Mouse (Mus musculus): ENCODE results near the gene Def6.
"Not testable (repeated sequence)": the region's sequence is repeated elsewhere in the genome, so short reads cannot be mapped to it uniquely, and the experiment has no call there.

The Def6 gene

GRCm38 (mm10) chr17:28208314-28208612 is 685 bp downstream of the Def6 start:
- DNase-seq (ENCODE audit: low read depth, low spot score): no peak

- no peak for DNase-seq (ENCODE audit: low read depth, low spot score)
These were observed 2.0 kb downstream of the Def6 start for GRCm38 (mm10) chr17:28209457-28210110.

- DNase-seq (ENCODE audit: low read depth, low spot score): no peak
These were observed 4.4 kb downstream of the Def6 start for GRCm38 (mm10) chr17:28211921-28212341.

GRCm38 (mm10) chr17:28212391-28212790 is 4.8 kb downstream of the Def6 start:
- DNase-seq (ENCODE audit: low read depth, low spot score): no peak

- DNase-seq (ENCODE audit: low read depth, low spot score): no peak
These were observed 5.7 kb downstream of the Def6 start for GRCm38 (mm10) chr17:28213236-28213635.

GRCm38 (mm10) chr17:28216791-28217190 is 9.2 kb downstream of the Def6 start:
- no peak for DNase-seq (ENCODE audit: low read depth, low spot score)

GRCm38 (mm10) chr17:28217721-28218649 is 10.4 kb downstream of the Def6 start:
- no peak for DNase-seq (ENCODE audit: low read depth, low spot score)

GRCm38 (mm10) chr17:28222463-28222862 is 14.9 kb downstream of the Def6 start:
- DNase-seq (ENCODE audit: low read depth, low spot score): not testable (repeated sequence)

- DNase-seq (ENCODE audit: low read depth, low spot score): peak; percentile 39
These were observed 16.2 kb downstream of the Def6 start for GRCm38 (mm10) chr17:28223561-28224391.

- DNase-seq (ENCODE audit: low read depth, low spot score): no peak
These were observed 17.0 kb downstream of the Def6 start for GRCm38 (mm10) chr17:28224615-28225014.

- peak; percentile 52 for DNase-seq (ENCODE audit: low read depth, low spot score)
These were observed 18.4 kb downstream of the Def6 start for GRCm38 (mm10) chr17:28226014-28226413.

- DNase-seq (ENCODE audit: low read depth, low spot score): no peak
These were observed 22.9 kb downstream of the Def6 start for GRCm38 (mm10) chr17:28230486-28230885.

GRCm38 (mm10) chr17:28231026-28231736 is 23.6 kb downstream of the Def6 start:
- DNase-seq (ENCODE audit: low read depth, low spot score): no peak

- peak; percentile 82 for DNase-seq (ENCODE audit: low read depth, low spot score)
These were observed 25.0 kb downstream of the Def6 start, which contains the start of gene Ppard for GRCm38 (mm10) chr17:28232475-28233060. Gene Ppard, plus strand, starts transcription at chr17:28232700.

GRCm38 (mm10) chr17:28233091-28233731 is 25.6 kb downstream of the Def6 start:
- no peak for DNase-seq (ENCODE audit: low read depth, low spot score)

- no peak for DNase-seq (ENCODE audit: low read depth, low spot score)
These were observed 27.1 kb downstream of the Def6 start for GRCm38 (mm10) chr17:28234641-28235040.

- no peak for DNase-seq (ENCODE audit: low read depth, low spot score)
These were observed 28.5 kb downstream of the Def6 start for GRCm38 (mm10) chr17:28235982-28236635.

GRCm38 (mm10) chr17:28236636-28237015 is 29.0 kb downstream of the Def6 start:
- DNase-seq (ENCODE audit: low read depth, low spot score): no peak

GRCm38 (mm10) chr17:28237362-28237761 is 29.8 kb downstream of the Def6 start:
- no peak for DNase-seq (ENCODE audit: low read depth, low spot score)

- no peak for DNase-seq (ENCODE audit: low read depth, low spot score)
These were observed 30.3 kb downstream of the Def6 start for GRCm38 (mm10) chr17:28237874-28238273.
